Mouse (Mus musculus) frontal cortex, postnatal 36 days (tissue): ENCODE results near the gene Bicral.

ENCODE experiments used
- DNase-seq, 2 experiments: peaks; one replicate each; pipeline ENCODE4 v3.0.0; 2022; ENCODE audit warnings: low spot score in 2 of 2

The Bicral gene

GRCm38 (mm10) chr17:46843716-46844115, 14.6 kb downstream of the Bicral start:
- no peak for DNase-seq

- no peak for DNase-seq
Observed at GRCm38 (mm10) chr17:46843022-46843421, 15.3 kb downstream of the Bicral start.

- no peak for DNase-seq
Observed at GRCm38 (mm10) chr17:46840304-46841010, 17.8 kb downstream of the Bicral start.

GRCm38 (mm10) chr17:46838396-46838920, 19.8 kb downstream of the Bicral start:
- DNase-seq = no peak

DNA sequence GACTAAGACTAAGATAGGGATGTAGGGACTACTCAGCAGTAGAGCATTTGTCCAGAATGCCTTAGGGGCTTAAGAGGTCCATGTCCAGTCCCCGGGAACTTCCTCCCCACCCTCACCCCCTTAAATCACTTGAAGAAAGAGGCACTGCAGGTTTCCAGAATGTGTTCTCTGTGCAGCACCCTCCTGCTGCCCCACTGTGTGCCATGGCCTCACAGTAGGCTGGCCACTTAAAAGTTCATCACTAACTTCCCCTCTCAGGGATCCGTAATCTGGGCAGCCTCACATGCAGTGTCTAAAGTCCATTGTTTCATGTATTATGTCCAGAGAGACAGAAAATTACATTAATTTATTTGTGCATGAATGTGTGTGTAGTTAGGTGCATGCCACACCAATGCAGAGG, 20.4 kb downstream of the Bicral start:
- DNase-seq = no peak

GRCm38 (mm10) chr17:46835093-46835715, 23.1 kb downstream of the Bicral start:
- no peak for DNase-seq

GRCm38 (mm10) chr17:46832981-46833305, 25.3 kb downstream of the Bicral start:
- no peak for DNase-seq

DNA sequence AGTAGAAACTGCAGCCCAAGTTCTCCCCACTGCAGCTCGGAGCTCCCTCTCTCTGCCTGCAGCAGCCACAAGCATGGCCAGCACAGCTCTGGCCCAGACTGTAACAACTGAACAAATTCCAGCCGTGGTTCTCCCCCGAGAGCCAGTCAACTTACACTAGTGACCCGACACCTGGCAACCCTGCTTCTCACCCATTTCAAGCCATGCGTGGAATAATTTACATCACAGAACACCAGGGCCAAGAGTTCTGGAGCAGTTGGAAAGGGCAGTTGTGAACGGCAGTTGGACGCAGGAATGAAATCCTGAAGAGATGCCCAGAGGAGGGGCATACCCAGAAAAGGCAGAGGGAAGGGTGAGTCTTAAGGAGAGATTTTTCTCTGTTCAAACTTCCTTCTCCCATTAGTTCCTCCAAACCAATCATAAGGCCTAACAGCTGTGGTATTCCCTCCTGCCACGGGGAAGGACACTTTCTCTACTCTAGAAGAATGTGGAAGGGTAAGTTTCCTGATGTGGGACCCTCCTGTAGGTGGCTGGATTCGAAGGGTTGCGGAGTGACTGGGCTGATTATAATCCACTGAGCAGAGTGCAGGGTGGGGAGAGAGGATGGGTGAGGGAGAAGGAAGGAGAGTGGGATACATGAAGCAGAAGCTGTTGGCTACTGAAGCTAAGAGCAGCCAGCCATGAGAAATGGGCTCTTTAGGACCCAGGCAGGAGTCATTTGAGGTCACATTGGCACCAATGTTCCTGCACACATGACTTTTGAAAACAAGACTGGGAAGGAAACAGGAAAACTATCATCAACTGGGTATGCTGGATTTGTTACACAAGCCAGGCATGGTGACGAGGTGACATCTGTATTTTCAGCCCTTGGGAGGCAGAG, 25.9 kb downstream of the Bicral start:
- DNase-seq = no peak

DNA sequence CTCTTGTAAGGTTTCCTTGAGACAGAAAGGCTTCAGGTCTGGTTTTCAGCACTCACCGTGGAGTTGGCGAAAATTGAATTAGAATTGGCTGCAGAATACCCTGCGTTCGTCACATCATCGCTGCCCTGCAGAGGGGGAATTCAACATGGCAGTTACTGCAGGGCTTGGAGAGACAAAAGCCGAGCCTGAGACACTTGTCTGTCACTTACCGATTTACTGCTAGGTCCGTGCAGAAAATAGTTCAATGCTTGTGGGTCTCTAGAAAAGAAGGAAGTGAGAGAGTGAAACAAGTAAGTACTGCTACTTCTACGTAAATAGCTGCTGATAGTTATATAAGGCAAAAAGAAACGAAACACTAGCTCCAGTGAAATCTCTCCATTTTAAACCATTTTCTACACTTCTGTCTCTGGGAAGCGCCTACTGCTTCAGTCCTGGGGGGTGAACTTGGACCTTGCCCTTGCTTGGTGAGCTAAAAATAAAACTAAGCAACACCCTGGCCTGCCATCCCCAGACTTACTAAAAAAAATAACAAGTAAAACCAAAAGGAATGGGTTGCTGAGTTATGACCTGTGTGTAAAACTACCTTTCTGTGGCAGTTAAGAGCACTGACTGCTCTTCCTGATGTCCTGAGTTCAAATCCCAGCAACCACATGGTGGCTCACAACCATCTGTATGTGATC, 28.3 kb downstream of the Bicral start:
- DNase-seq = no peak

- DNase-seq = no peak
Observed at GRCm38 (mm10) chr17:46828935-46829334, 29.3 kb downstream of the Bicral start.

- no peak for DNase-seq
Observed at GRCm38 (mm10) chr17:46823091-46823490, 35.2 kb downstream of the Bicral start.

GRCm38 (mm10) chr17:46820628-46821027, 37.7 kb downstream of the Bicral start:
- DNase-seq = no peak

DNA sequence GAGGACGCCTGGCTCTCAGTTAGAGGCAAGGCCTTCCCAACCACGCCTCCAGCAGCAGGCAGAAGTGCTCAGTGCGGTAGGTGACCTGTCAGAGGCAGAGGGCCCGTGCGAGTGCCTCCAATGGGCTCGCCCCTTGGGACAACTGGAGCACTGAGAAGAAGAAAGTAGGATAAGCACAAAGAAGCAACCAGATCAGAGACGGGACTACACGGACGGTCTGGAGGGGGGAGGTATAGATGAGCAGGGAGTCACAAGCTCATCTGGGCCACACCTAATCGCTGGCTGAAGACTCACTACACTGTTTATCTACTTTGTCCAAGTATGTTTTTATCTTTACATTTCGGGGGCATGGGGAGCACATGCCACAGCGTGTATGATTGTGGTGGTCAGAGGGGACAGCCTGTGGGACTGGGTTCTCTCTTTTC, 40.5 kb downstream of the Bicral start:
- DNase-seq = no peak

- no peak for DNase-seq
Observed at GRCm38 (mm10) chr17:46816306-46816705, 42.0 kb downstream of the Bicral start.

- no peak for DNase-seq
Observed at GRCm38 (mm10) chr17:46814497-46814896, 43.8 kb downstream of the Bicral start.

GRCm38 (mm10) chr17:46813637-46814036, 44.6 kb downstream of the Bicral start:
- no peak for DNase-seq

DNA sequence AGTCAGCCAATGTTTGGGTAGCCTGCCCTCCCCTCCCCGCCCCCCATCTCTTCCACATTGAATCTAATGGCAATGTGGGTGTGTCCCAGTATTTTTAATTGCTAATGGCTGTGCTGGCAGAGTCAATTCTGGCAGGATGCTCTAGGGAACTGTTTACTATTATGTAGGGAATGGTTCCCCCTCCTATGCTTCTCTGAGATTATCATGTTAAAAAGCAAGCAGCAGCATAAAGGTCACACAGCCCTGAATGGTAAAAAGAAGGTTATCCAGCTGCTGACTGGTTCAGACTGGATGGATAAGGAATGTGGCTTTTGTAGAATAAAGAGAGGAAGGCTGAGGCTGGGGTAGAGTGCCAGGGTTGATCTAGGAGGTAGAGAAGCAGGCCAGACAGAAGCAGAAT, 45.8 kb downstream of the Bicral start:
- no peak for DNase-seq

- no peak for DNase-seq
Observed at GRCm38 (mm10) chr17:46810672-46811071, 47.6 kb downstream of the Bicral start.

DNA sequence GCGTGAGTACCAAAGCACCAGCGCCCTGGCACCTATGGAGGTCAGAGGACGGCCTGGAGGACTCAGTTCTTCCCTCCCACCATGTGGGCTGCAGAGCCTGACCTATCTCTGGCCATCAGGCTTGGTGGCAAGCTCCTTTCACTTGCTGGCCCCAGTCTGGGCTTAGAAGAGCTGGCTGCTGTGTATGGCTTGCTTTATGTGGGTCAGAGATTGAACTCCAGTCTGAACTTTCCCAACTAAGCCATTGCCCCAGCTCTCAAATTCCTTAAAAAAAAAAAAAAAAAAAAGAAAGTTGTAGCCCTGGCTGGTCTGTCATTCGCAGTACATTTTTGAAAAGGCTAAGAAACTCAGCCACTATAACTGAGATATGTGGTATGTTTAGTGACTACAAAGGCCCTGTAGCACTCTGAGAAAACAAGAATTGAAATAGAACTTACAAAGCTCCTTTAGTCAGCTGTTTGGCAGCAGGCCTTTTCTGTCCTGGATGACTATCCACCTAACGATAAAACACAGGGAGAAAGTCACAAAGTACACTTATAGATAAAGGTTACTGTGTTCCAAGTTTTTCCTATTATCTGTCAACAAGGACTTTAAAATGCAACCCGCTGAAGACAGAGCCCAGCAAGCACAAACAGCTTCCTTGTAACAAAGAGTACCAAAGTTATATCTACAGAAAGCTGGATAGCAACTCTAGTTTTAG, 49.0 kb downstream of the Bicral start:
- DNase-seq = no peak

DNA sequence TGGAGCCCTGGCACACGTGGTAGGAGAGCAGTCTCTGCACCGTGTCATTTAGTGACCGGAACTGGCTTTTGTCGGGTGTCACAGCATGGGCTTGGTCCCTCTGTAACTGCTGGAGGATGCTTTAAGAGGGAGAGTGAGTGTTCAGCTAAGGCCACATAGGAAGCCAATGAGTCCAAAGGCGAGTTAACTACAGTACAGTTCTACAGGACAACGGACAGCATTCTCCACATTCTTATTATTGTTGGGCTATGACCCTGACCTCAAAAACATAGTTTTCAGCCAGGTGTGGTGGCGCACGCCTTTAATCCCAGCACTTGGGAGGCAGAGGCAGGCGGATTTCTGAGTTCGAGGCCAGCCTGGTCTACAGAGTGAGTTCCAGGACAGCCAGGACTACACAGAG, 49.9 kb downstream of the Bicral start:
- DNase-seq = no peak

GRCm38 (mm10) chr17:46801761-46802160, 56.5 kb downstream of the Bicral start:
- DNase-seq = no peak
